Mouse (Mus musculus): ENCODE data around the gene Clptm1. TPM values are rescaled to one million over a fixed set of nuclear protein-coding genes. Genes with fewer than 3 reads are reported as not detected.
A peak's percentile ranks its signal among the peaks of the same experiment; 100 is the strongest.

The Clptm1 gene
- polyA plus RNA-seq, 1 experiment from 2014 or later: 118 TPM

DNA sequence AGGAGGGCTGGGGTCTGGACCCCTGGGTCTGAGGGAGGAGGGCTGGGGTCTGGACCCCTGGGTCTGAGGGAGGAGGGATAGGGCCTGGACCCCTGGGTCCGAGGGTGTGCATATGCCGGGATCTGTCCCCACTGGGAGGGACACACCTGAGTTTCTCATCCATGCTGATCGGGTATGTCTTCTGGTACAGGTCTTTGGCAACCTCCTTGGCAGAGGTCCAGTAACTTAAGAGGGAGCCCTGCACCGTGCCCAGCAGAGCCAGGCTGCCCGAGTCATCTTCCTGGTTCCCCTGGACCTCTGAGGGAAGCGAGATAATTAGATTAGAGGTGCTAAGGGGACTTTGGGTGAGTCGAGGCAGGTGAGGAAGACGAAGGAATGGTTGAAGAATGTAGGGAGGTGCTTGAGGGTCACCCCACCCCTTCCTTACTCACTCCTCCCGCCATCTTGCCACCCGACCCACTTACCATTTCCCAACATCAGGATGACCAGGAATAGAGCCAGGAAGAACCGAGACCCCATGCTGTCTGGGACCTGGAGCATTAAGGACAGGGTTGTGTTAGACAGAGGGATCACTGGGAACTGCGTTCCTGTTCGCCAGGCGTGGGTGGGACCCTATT is 8.4 kb upstream of the Clptm1 start:
- no peaks in the 10 kb centered on the region for H3K36me3 ChIP-seq
- H3K4me2 ChIP-seq: no peak overlapping the region
- no peak for ATAC-seq (ENCODE audit: low read depth)
- no peak overlapping the region for H3K9ac ChIP-seq
- H3K9me3 ChIP-seq: no peaks in the 10 kb centered on the region
- peaks cover 5% of the 10 kb centered on the region; the same call in 1 of the 2 replicates for H3K4me1 ChIP-seq (replicated peaks)
- no peak overlapping the region for H3K27ac ChIP-seq (replicated peaks)
- WGBS: 73% methylated on average over 14 of the region's 14 CpGs
- no peak overlapping the region for H3K4me3 ChIP-seq
- H3K27me3 ChIP-seq: no peaks in the 10 kb centered on the region

DNA sequence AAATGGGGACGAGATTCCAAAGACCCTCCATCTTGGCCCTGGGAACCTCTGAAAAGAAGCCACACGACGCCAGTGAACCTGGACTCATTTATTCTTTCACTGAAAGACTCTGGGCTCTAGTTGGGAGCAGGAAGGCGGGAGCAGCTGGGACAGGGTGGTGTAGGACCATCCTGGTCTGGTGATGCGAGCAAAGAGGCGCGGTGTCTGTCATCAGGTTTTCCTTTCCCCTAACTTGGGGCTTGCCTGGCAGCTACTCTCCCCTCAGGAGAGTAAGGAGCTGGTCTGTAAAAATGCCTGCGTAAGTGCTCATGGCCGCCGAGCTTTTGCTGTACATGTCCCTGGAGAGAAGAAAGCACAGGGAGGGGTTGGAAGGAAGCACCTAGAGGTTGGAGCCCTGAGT is 6.7 kb upstream of the Clptm1 start:
- ATAC-seq (ENCODE audit: low read depth): no peak
- Histone ChIP-seq H3K4me3 (no peak overlapping the region), H3K27ac (replicated peaks) (no peak overlapping the region), H3K4me1 (replicated peaks) (peaks cover 5% of the 10 kb centered on the region), H3K9me3 (no peaks in the 10 kb centered on the region), H3K36me3 (no peaks in the 10 kb centered on the region), H3K27me3 (no peaks in the 10 kb centered on the region), H3K9ac (no peak overlapping the region), H3K4me2 (no peak overlapping the region)
- 69% methylated on average over 10 of the region's 10 CpGs for WGBS

DNA sequence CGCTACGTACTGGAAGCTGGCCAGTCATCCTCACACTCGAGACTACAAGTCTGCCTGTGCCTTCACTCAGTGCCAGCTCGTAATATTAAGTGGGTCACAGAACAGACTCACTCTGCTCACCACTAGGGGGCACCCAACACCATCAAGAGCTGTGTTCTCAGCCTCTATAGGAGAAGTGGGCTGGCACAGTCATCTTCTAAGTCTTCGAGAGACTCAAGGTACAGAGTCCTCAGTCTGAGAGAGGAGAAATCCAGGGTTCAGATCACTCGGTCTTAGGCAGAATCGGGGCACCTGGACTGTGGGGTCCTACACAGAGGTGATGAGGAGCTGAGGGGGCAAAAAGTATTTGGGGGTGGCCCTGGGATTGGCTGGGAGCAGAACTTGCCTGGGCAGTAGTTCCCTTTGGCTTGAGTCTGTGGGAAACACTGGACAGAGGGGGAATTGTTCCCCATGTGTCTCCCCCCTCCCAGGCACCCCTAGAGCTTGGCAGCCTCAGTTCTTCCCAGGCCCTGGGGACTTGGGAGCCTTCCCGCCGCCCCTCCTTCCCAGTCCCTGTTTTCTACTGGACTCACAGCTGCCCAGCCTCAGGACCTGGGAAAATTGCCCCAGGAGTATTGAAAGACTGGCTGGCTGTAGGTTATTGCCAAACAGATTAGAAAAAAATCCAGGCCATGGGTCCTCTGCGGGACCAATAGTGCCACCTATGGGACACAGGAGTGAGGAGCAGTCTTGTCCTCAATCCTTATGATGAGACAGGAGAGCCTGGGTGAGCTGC is 4.3 kb upstream of the Clptm1 start:
- no peaks in the 10 kb centered on the region for H3K36me3 ChIP-seq
- H3K4me1 ChIP-seq (replicated peaks): peaks cover 17% of the 10 kb centered on the region
- WGBS: 12% methylated on average over 10 of the region's 10 CpGs
- no peaks in the 10 kb centered on the region for H3K9me3 ChIP-seq
- 0 out of 2 replicates have a peak overlapping the region, but pooled peaks have one; percentile 31 for H3K9ac ChIP-seq
- peak overlapping the region; percentile 31 for H3K4me2 ChIP-seq
- H3K27ac ChIP-seq (replicated peaks): peak overlapping the region; percentile 63
- ATAC-seq (ENCODE audit: low read depth): peak; percentile 62
- H3K4me3 ChIP-seq: no peak overlapping the region; the same call in 1 of the 2 replicates
- no peaks in the 10 kb centered on the region for H3K27me3 ChIP-seq

DNA sequence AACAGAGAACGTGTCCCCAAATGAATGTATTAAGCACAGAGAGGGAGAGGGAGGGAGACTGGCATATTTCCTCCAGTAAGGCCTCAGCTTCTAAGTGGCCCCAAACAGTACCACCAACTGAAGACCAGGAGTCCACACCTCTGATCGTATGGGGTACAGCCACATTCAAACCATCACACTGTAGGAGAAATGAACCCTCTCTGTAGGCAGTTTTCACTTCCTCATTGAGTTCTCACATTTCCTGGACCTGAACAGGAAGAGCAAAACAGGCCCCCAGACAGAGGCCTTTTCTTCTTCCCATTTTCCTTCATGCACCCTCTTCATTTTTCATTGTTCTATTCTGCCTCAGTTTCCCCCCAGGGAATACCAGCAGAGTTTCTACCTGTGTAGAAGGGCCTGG is 2.6 kb upstream of the Clptm1 start:
- Histone ChIP-seq H3K4me3 (no peak overlapping the region), H3K27me3 (no peaks in the 10 kb centered on the region), H3K36me3 (0 out of 2 replicates have a peak, but pooled peaks cover 5% of the 10 kb centered on the region), H3K9ac (no peak overlapping the region), H3K9me3 (no peaks in the 10 kb centered on the region), H3K27ac (replicated peaks) (no peak overlapping the region), H3K4me1 (replicated peaks) (peaks cover 34% of the 10 kb centered on the region), H3K4me2 (no peak overlapping the region)
- ATAC-seq (ENCODE audit: low read depth): no peak
- WGBS: 85% methylated on average over 2 of the region's 2 CpGs

DNA sequence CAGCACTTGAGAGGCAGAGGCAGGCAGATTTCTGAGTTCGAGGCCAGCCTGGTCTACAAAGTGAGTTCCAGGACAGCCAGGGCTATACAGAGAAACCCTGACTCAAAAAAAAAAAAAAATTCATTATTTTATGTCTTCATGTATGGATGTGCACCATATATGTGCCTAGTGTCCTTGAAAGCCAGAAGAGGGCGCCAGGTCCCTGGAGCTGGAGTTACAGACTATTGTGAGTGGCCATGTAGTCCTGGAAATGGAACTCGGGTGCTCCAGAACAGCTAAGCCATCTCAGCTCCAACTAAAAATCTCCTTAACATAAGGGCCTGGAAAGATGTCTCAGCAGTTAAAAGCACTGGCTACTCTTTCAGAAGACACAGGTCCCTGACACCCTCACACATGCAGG is 1.9 kb upstream of the Clptm1 start:
- H3K27ac ChIP-seq (replicated peaks): no peak overlapping the region
- peaks cover 41% of the 10 kb centered on the region for H3K4me1 ChIP-seq (replicated peaks)
- no peak for ATAC-seq (ENCODE audit: low read depth)
- no peak overlapping the region for H3K4me2 ChIP-seq
- 0 out of 2 replicates have a peak, but pooled peaks cover 12% of the 10 kb centered on the region for H3K36me3 ChIP-seq
- 64% methylated on average over 3 of the region's 3 CpGs for WGBS
- no peak overlapping the region for H3K4me3 ChIP-seq
- H3K27me3 ChIP-seq: no peaks in the 10 kb centered on the region
- no peak overlapping the region for H3K9ac ChIP-seq
- no peaks in the 10 kb centered on the region for H3K9me3 ChIP-seq

DNA sequence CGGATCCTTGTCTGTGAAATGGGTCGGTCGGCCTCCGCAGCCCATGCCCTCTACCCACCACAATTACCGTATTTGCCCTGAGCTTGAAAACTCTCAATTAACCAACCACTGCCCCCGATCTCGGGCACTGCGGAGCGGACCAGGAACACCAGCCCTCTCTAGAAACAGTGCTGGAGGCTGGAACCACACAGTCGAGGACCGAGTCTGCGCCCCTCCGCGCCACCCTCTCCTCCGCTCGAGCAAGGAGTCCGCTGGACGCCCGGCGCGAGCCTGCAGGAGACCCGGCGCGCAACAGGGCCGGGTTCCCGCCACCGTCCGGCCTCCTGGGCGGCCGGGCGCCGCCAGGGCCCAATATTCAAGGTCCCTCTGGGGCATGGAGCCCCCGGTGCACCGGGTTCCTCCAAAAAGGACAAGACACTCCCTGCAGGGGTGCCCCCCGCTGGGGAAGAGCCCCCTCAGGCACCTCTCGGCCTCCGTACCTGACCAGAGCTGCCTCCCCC is 328 bp downstream of the Clptm1 start:
- Histone ChIP-seq H3K9me3 (no peaks in the 10 kb centered on the region), H3K27ac (replicated peaks) (peak overlapping the region; percentile 95), H3K27me3 (no peaks in the 10 kb centered on the region), H3K4me2 (peak overlapping the region; percentile 92), H3K4me1 (replicated peaks) (peaks cover 48% of the 10 kb centered on the region), H3K9ac (peak overlapping the region; percentile 94), H3K4me3 (peak overlapping the region; percentile 95), H3K36me3 (0 out of 2 replicates have a peak, but pooled peaks cover 18% of the 10 kb centered on the region)
- ATAC-seq (ENCODE audit: low read depth): peak; percentile 60
- under 1% methylated on average over 36 of the region's 37 CpGs for WGBS

DNA sequence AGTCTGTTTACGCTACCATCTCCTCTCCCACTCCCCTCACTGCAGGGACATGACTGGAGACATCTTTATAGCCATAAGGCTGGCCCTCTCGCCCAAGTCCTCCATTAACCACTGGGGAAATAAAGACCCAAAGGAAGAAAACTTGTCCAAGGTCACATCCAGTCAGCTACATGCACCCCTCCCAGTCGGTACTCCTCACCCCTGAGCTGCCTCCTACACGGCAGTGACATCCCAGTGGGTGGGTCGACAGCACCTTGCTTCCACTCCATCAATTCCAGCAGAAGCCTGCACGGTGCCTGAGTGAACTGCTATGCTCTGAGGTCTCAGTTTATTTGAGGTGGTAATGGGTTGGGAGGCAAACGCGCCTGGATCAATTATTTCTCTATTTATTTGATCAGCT is 893 bp downstream of the Clptm1 start:
- Histone ChIP-seq H3K4me2 (peak overlapping the region; percentile 92), H3K4me1 (replicated peaks) (peaks cover 43% of the 10 kb centered on the region), H3K27ac (replicated peaks) (no peak overlapping the region), H3K36me3 (peaks cover 23% of the 10 kb centered on the region; the same call in 1 of the 2 replicates), H3K9me3 (no peaks in the 10 kb centered on the region), H3K27me3 (no peaks in the 10 kb centered on the region), H3K4me3 (peak overlapping the region; percentile 95), H3K9ac (peak overlapping the region; percentile 94)
- 0 out of 2 replicates have a peak, but pooled peaks have one; percentile 15 for ATAC-seq (ENCODE audit: low read depth)
- 13% methylated on average over 8 of the region's 8 CpGs for WGBS

DNA sequence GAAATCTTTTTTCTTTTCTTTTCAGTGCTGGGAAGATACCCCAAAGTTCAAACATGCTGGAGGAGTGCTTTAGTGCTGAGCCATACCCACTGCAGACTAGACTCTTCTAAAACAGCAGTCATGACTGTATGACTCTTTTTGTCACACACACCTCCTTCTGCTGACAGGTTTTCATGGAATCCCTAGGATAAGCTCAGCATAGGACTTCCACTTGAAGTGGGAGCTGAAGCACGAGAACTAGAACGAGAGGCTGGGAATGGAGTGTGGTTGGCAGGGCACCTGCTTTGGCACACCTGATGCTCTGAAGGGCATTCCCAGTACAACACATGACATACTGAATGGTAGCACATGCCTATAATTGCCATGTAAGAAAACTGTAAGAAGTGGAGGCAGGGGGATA is 12.2 kb downstream of the Clptm1 start:
- ATAC-seq (ENCODE audit: low read depth): no peak
- Histone ChIP-seq H3K27ac (replicated peaks) (no peak overlapping the region), H3K27me3 (no peaks in the 10 kb centered on the region), H3K4me3 (no peak overlapping the region), H3K9me3 (no peaks in the 10 kb centered on the region), H3K4me2 (no peak overlapping the region), H3K4me1 (replicated peaks) (no peaks in the 10 kb centered on the region), H3K36me3 (peaks cover 75% of the 10 kb centered on the region), H3K9ac (no peak overlapping the region)
- WGBS: 94% methylated on average over 2 of the region's 2 CpGs

DNA sequence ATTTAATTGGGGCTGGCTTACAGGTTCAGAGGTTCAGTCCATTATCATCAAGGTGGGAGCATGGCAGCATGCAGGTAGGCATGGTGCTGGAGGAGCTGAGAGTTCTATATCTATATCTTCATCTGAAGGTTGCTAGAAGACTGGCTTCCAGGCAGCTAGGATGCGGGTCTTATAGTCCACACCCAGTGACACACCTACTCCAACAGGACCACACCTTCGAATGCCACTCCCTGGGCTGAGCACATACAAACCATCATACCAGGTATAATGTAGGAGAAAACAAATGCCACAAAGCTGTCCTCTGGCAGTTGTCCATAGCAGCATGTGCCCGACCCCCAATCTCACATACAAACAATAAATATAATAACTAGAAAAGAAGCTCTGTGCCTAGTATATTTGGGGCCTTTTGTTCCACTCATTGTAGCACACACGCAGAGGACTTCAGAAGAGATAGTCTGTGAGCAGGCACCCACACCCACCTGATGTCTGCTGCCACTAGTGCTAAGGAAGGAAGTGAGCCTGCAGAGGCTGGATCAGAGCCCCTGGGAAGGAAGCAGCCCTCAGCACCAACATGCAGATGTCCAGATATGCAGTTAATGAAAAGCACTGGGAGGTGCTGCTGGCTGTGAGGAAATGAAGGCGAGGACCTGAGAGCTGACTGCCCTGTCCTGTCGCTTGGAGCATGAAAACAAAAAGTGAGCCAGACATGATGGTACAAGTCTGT is 13.6 kb downstream of the Clptm1 start:
- no peak overlapping the region for H3K27ac ChIP-seq (replicated peaks)
- no peaks in the 10 kb centered on the region for H3K27me3 ChIP-seq
- H3K36me3 ChIP-seq: peaks cover 87% of the 10 kb centered on the region
- H3K9ac ChIP-seq: no peak overlapping the region
- H3K9me3 ChIP-seq: no peaks in the 10 kb centered on the region
- ATAC-seq (ENCODE audit: low read depth): no peak
- no peaks in the 10 kb centered on the region for H3K4me1 ChIP-seq (replicated peaks)
- no peak overlapping the region for H3K4me3 ChIP-seq
- H3K4me2 ChIP-seq: no peak overlapping the region
- WGBS: 89% methylated on average over 6 of the region's 6 CpGs

DNA sequence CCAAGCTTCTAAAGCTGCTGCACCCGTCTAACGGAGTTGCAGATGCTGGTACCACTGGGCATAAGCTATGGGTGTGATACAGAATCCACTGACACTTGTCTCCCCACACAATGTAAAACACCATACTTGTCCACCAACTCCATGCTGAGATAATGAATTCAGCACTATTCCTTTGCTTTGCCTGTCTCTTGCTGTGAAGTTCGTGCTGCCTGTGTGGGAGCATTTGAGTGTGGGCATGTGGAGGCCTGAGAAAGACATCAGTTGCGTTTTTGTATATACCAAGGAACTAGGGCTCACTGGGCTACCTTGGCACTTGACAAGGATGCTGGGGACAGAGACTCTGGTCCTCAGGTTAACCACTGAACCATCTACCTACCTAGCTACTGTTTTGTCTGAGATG is 23.6 kb downstream of the Clptm1 start:
- Histone ChIP-seq H3K36me3 (peaks cover 99% of the 10 kb centered on the region), H3K9me3 (no peaks in the 10 kb centered on the region), H3K27me3 (no peaks in the 10 kb centered on the region), H3K4me1 (replicated peaks) (no peaks in the 10 kb centered on the region), H3K9ac (no peak overlapping the region), H3K4me3 (no peak overlapping the region), H3K4me2 (no peak overlapping the region), H3K27ac (replicated peaks) (no peak overlapping the region)
- 90% methylated on average over 4 of the region's 4 CpGs for WGBS
- ATAC-seq (ENCODE audit: low read depth): no peak

DNA sequence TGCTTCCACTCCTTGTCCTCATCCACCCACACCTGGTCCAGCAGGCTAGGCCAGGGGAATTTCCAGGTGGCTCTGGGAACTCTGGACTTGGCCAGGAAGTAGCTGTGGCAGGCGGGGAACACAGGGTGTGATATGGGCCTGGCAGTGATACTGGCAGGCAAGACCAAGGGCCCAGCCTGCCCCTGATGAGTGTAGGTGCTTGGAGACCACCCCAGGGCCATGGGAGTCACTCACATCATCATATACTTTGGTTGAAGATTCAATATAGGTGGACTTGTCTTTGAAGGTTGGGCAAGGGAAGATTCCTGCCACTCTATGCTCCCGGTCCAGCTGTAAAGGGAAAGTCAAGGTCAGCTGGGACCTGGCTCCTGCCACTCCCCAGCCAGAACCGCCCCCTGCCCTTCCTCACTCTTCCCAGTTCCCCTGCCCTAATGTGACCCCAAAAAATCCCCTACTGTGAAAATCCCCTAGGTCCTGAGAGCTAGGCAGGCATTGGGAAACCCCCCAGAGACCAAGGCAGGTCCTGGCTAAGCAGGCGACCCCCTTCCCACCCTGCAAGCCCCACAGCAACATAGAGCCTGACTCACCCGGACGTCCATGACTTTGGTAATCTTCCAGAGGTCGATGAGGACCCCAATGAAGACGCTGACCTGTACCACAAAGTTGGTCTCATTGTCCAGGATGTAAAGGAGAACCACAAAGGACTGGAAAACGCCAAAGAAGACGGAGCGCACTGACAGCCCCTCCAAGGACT is 29.6 kb downstream of the Clptm1 start:
- Histone ChIP-seq H3K27me3 (no peaks in the 10 kb centered on the region), H3K4me2 (no peak overlapping the region), H3K9ac (no peak overlapping the region), H3K36me3 (peaks cover 86% of the 10 kb centered on the region), H3K27ac (replicated peaks) (no peak overlapping the region), H3K4me1 (replicated peaks) (no peaks in the 10 kb centered on the region), H3K9me3 (no peaks in the 10 kb centered on the region), H3K4me3 (no peak overlapping the region)
- no peak for ATAC-seq (ENCODE audit: low read depth)
- WGBS: 93% methylated on average over 11 of the region's 11 CpGs
